Mouse (Mus musculus): ENCODE results near the gene Zfp422. TPM values are rescaled to one million over a fixed set of nuclear protein-coding genes. Genes with fewer than 3 reads are reported as not detected.

Gene Zfp422
- polyA plus RNA-seq (2015; fragmentation: Nextera tagmentation; extraction: Ambion mirVana), result 160 and 169 TPM in 2 replicates

DNA sequence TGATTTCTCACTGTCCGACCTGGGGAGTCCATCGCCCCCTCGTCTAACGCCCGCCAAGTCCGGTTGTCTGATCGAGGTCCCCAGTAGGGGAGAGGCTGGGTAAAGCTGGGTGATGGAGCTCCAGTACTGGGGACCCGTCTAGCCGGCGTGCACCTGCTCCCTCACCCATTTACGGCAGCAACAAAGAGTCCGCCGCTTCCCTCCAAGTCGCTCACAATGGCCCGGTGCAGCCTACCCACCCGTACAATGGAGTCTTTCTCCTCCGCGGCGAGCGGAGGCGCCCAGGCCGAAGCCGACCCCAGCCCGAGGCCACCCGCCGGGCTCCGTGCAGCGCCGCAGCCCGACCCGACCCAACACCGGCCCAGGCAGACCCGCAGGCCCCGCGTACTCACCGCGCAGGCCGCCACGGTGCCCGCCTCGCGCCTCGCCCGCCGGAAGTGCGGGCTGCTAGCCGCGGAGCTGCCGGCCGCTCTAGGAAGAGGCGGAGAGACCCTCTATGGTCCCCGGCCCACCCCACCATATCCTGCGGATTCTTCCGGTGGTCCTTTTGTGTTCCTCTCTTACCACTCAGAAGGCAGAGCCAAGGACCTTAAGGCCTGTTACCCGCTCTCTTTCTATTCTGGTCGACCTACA is at the start of gene Zfp422:
Zfp422 (minus strand) TSS at position 461 of the 633 bp plus-strand sequence.
- DNase-seq (ENCODE audit: low spot score), result peak; percentile 89

- no peak for DNase-seq (ENCODE audit: low spot score)
Observed at GRCm38 (mm10) chr6:116677321-116677720, 48.5 kb upstream of the Zfp422 start.

DNA sequence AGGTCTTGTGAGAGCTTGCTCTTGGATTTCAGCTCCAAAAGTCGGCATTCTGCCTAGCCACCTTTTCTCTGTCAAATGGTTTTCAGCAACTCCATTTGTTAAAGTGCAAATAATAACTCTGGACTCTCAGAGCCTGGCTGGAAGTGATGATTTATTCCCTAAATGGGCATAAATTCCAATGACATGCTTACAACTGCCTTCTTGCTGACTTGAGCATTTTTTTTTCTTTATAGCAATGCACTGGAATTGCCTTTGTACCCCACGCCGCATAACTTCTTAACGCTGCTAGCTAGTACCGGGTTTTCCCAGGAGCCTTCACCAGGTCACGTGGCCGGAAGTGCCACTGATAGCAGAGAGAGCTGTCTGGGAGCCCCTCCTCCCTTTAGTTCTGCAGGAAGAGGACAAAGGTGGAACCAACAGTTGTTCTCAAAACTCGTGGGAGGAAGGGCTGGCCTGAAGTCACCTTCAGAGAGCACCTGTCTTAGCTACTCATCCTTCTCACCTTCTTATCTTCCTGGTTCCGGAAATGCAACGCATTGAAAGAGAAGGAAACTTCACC is 47.6 kb upstream of the Zfp422 start:
- no peak for DNase-seq (ENCODE audit: low spot score)

DNA sequence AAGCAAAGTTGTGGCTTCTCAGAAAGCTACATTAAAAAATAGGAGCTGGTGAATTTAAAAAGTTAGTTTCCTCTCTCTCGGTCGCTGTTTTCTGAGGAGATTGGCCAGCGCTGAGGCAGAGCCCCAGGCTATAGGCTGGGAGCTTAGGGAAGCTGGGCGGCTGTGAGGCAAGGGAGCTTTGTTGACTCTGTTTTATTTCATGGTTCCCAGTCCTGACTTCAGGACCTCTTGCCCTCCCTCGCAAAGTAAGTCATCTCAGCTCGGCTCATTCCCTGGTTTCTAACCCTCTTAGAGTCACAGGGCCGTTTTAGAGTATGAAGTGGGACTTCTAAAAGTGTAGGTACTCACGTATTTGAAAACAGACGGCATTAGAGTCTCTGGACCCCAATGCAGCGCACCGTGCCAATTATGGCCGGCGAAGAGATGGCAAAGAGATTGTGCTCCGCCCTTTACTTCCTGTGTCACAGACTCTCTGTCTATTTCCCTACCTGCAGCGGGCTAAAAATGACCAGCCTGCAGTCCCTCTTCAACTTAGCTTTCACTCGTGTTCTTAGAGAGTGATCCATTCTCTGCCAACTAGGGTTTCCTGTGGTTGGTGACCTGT is 45.6 kb upstream of the Zfp422 start:
- DNase-seq (ENCODE audit: low spot score), result no peak

GRCm38 (mm10) chr6:116673471-116674282 is 44.9 kb upstream of the Zfp422 start, which contains the start of gene Rassf4:
Gene Rassf4 (minus strand): TSS chr6:116673952.
- peak; percentile 65 for DNase-seq (ENCODE audit: low spot score)

DNA sequence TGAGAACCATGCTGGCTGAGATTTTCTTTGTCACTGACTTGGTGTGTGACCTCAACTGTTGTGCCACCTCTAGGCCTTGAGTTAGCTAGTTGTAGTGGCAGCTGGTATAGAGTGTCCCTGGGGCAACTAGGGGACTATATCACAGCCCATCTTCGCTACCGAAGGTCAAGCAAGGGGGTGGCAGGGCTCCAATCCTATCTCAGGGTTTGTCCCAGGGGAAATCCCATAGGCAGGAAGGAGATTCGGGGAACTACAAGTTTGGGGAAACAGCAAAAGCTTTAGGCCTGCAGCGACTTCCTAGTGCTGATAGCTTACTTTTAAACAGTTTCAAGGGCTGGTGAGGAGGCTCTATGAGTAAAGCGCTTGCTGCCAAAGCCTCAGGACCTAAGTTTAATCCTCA is 43.5 kb upstream of the Zfp422 start:
- no peak for DNase-seq (ENCODE audit: low spot score)

DNA sequence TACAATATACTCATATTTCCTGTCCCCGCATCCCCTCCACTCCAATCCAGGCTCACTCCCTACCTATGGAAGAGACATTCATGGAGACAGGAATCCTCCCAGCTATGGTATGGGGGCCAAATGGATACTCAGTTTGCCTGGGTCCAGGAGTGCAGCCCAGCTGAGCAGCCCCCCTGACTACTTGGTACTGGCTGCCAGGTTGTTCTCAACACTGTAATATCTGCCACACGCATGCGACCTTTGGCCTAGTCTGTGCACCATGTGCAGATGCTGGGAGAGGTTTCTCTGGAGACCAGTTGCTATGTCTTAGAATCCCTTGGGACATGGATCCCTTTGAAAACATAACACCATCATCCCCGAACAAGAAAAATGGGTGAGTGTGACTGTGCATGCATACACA is 43.0 kb upstream of the Zfp422 start:
- no peak for DNase-seq (ENCODE audit: low spot score)

- DNase-seq (ENCODE audit: low spot score), result no peak
Observed at GRCm38 (mm10) chr6:116671031-116671430, 42.2 kb upstream of the Zfp422 start.

- DNase-seq (ENCODE audit: low spot score), result no peak
Observed at GRCm38 (mm10) chr6:116670144-116670543, 41.3 kb upstream of the Zfp422 start.

- no peak for DNase-seq (ENCODE audit: low spot score)
Observed at GRCm38 (mm10) chr6:116668682-116669470, 40.1 kb upstream of the Zfp422 start.

DNA sequence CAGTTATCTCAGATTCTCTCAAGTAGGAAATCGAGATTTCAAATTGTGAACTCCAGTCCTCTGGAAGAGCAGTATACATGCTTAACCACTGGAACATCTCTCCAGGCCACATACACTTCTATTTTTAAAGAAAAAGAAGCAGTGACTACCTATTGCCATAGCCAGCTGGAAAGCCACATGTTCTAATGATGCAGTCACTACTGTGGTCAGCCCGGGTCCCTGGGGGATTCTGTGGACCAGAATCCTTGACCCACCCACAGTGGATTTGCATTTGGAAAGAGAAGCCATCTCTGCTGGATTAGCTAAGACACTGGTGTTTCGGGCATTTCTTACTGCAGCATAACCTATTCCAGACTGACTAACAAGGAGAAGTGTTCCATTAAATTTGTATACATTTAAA is 38.6 kb upstream of the Zfp422 start:
- no peak for DNase-seq (ENCODE audit: low spot score)

DNA sequence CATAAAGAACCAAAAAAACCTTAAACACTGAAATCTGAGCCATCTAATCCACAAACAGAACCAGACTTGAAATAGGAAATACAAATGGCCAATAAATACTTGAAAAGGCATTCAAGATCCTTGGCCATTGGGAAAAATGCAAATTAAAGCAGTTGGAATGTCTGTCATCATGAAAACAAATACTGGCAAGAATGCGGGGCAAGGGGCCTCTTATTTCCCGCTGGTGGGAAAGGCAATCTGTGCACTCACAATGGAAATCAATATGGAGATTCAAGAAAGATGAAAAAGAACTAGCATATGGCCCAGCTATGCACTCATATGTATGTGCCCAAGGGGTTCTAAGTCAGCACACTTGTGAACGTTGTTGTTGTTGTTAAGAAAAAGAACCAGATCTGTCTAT is 38.1 kb upstream of the Zfp422 start:
- DNase-seq (ENCODE audit: low spot score), result no peak

DNA sequence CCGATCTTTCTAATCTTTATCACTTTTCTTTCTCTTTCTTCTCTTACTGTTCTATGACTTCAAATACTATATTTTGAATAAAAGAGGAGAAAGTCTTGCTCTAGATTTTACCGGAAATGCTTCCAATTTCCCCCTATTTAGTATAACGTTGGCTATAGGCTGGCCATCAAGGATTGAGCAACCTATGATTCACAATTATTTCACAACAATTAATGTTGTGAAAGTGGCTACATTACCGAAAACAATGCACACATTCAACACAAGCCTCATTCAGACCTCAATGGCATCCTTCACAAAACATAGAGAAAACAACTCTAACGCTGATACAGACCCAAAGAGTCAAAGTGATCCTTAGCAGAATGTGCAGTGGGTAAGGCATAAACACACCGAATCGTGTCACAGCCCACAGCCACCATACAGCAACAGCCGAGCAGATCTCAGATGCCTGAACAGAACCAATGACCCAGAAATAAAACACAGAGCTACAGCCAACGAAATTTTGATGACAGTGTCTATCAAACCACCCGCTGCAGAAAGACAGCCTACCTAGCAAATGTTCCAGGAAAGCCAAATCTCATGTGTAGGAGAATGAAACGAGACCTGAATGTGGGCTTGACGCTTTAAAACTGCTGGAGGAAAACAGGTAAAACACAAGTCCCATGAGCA is 37.4 kb upstream of the Zfp422 start:
- DNase-seq (ENCODE audit: low spot score), result no peak

DNA sequence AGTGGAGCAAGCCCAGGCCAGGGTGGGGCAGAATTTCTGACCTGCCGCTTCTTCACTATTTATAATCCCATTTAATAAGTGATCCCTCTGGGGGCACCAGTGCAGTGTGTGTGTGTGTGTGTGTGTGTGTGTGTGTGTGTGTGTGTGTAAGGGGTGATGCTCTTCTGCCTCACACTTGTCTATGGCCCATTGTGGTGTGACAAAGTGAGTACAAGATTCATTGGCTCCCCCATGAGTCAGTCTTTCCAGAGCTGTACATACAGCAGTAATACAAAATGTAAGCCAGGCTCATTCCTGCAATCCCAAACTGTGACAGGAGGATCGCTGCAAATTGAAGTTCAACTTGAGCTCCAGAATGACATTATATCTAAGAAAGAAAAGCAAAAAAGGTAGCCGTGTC is 36.0 kb upstream of the Zfp422 start:
- DNase-seq (ENCODE audit: low spot score), result no peak

DNA sequence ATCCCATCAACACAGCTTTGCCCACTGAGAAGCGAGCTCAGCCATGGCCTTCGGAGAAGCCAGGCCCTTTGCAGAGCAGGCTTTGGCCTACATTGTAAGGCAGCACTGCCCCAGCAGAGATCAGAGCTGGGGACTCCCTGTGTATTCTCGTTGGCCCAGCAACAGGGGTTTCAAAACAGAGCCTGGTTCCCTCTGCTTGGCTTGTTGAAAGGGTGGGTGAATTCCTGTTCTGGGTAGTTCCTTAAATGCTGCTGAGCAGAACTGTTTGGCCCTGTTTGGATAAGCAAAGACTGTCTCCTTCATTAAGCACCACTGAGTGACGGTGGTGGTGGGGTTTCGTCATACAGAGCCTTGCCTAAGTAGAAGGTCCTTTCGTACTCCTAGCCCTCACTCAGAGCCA is 35.2 kb upstream of the Zfp422 start:
- DNase-seq (ENCODE audit: low spot score), result no peak

GRCm38 (mm10) chr6:116663364-116663763 is 34.6 kb upstream of the Zfp422 start:
- no peak for DNase-seq (ENCODE audit: low spot score)

- DNase-seq (ENCODE audit: low spot score), result peak; percentile 51
Observed at GRCm38 (mm10) chr6:116653684-116654454, 25.1 kb upstream of the Zfp422 start.

DNA sequence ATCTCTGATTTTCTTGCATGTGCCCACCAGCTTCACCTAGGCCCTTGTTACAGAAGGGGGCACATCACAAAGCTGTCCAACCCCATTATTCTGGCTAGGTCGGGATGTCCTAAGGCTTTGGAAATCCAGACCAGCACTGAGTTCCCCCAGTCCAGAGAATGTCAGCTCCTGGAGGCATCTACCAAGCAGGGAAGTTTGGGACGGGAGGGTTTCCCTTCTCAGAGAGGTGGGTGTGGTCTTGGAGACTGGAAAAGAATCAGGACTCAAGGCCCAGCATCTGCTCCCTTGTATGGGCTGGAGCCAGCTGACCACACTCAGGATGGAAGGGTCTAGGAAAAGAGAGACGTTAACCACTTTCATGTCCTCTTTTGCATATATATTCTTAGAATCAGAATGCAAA is 24.4 kb upstream of the Zfp422 start:
- DNase-seq (ENCODE audit: low spot score), result no peak

- DNase-seq (ENCODE audit: low spot score), result no peak
Observed at GRCm38 (mm10) chr6:116651437-116652118, 22.8 kb upstream of the Zfp422 start.

Measured in thymus, postnatal 0 days (tissue).